Mouse (Mus musculus) retina, postnatal 1 day (tissue): ENCODE measurements around the gene Kcnh8.
A peak's percentile ranks its signal among the peaks of the same experiment; 100 is the strongest.

Experiments used
- DNase-seq: peaks from one replicate; pipeline ENCODE4 v3.0.0-alpha.2; 2012

Gene Kcnh8

DNA sequence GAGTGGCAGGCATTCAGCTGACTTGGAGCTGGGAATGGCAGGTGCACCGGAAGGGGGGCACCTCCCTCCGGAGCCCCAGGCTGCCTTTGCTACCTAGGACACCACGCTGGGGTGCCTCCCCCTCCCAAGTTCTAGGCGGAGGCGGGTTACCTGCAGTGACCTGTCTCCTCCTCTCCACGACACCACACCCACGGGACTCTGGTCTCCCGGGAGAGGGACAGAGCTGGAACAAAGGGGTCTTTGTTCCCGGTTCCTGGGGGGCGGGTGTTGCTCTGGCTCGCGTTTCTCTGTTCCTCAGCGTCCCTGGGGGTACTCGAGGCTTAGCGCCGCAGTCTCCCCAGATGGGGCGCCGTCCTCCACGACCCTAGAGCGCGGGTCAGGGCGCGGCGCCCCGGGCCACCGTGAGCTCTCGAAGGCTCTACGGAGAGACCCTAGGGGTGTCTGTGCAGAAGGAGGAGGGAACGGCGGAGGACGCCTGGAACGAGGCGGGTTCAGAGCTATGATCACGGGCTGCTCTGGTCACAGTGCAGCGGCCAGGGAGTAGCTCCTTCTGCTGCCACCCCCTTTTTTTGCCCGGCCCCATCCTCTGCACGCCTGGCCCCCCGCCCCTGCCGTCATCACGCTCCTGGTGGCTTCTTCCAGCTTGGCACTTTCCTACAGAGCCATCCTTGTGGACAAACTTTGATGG, at the start of gene Kcnh8:
TSS of gene Kcnh8 (plus strand) at position 617 of the 688 bp plus-strand sequence.
- peak; percentile 79 for DNase-seq

DNA sequence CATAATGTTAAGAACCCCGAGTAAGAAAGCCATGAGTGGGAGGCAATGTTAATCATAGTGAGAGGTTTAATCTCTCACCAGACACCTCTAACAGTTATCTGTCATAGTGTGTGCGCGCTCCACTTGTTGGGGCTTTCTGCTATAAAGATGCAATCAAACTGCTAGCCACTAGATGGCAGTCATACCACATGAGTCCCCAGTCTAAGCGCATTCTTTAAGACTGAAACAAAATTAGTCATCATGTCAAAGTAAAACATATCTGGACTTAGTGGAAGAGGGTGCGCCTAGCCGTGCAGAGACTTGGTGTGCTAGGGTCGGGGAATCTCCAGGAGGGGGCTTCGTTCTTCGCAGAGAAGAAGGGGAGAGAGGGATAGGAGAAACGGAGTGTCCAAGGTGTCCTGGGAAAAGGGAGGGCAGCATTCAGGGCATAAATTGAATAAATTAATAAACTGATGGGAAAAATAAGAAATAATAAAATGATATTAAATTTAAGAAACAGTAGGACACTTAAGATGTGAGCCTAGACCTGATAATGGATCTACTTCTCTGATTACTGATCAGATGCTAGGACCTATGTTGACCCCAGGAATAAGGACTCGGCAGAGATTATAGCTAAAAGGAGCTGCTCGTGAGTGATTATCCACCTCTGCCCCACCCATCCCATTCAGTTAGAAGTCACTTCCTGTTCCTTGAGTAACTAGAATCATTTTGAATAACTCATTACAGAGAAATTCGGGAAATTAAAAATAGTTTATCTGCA, 42.4 kb upstream of the Kcnh8 start:
- peak; percentile 80 for DNase-seq

DNA sequence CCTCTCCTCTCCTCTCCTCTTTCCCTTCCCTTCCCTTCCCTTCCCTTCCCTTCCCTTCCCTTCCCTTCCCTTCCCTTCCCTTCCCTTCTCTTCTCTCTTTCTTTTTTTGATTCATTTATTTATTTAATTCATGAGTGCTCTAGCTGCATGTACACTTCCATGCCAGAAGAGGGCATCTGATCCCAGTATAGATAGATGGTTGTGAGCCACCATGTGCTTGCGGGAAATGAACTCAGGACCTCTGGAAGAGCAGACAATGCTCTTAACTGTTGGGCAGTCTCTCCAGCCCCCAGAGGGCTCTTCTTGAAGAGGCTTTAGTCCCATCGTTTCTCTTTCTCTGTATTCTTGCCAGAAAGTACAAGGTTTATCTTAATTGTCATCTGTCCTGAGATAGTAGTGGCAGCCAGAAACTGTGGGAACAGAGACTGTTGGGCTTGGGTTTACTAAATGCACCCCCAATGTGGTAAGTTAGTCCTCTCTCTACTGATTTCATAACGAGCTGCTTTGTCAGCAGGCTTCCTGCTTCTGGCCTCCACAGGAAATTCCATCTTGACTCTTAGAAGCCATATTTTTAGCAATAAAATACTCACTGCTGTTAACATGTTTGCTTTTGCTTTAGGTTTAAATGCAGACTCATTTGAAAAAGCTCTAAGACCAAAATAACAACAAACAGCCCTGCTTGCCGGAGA, 36.9 kb upstream of the Kcnh8 start:
- DNase-seq: peak; percentile 38

DNA sequence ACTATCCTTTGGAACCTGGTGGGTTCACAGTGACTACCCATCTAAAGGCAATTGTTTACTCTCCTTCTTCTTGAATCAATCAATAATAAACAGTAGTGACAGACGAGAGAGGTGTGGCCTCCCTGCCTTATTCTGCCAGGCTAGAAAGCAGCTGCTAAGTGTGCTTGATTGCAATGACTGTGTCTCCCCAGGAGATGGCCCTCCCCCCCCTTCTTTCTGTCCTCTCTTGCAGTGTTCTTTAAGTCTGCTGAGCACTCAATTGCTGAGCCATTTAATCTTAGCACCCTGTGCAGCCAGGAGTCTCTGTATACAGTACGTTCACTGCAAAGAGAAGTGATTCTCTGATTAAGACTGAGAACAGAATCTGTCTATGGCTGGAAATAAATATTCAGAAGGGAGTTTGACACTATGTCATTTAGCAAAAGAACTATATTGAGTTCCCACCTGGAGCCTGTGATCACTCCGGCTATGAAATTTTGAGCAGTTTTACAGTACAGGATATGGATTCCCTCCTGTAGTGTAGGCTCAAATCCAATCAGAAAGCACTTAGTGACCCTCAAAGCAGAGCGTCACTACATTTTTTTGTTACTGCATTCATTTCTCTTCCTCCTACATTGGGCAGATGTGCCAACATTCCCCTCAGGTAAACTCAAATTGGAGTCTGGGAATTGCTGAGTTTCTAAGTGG, 32.8 kb upstream of the Kcnh8 start:
- DNase-seq: peak; percentile 59

DNA sequence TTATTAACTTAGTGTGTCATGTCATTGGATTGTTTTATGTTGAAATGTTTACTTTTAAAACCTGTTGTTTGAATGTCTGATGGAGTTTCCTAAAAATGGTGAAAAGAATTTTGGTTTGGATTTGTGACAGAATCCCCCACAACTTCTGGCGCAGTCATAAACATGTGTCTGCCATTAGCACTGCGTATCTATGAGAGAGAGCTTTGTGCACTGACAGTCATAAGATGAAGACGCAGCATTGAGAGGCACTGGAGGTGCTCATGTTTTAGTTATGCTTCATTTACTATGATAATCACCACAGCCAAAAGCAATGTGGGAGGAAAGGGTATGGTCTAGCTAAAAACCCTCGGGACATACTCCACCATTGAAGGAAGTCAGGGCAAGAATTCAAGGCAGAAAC, 30.3 kb upstream of the Kcnh8 start:
- DNase-seq: peak; percentile 4

DNA sequence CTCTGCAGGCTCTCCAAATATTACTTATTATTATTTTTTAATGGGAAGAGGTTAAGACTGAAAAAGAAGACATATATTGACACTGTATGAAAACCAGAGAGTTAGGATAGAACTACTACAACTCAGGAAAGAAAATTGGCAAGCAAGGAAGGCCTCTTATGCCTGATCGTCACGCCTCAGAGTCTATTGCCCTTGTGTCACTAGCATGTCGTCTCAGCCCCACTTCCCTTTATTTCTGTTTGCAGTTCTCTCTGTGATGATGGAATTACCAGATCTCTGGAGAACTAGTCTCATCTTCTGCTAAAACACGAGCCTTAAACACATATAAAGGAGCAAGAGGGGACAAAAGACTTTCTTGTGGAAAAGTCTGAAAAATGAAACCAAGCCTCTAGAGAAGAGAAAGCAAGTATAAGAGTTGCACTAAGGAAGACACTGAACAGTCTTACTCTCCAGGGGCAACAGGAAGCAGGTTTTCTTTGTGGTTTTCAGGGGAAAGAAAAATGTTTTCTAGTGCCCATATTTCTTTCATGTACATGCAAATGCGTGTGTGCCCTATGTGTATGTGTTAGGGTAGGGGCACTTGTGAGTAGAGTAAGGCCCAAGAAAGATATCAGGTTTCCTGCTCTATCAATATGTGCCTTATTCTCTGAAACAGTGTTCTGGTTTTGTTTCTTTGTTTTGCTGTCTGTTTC, 10.9 kb upstream of the Kcnh8 start:
- DNase-seq: no peak

DNA sequence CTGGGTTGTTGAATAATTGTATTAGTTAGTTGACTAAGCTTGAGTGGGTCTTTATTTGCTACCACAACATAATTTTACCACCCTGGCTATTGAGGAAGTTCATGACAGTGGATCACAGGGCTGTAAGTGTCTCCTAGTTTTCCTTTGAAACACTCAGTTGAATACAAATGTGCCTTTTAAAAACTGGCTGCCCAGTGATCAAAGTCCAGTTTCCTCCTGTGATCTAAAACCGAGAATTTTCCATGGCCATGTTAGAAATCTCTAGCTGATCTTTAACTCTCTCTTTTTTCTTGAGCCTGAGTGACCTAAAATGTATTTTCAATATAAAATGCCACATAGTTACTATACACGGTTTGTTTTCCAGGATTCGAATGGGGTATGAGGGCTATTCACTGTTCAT, 3.4 kb upstream of the Kcnh8 start:
- DNase-seq: no peak

DNA sequence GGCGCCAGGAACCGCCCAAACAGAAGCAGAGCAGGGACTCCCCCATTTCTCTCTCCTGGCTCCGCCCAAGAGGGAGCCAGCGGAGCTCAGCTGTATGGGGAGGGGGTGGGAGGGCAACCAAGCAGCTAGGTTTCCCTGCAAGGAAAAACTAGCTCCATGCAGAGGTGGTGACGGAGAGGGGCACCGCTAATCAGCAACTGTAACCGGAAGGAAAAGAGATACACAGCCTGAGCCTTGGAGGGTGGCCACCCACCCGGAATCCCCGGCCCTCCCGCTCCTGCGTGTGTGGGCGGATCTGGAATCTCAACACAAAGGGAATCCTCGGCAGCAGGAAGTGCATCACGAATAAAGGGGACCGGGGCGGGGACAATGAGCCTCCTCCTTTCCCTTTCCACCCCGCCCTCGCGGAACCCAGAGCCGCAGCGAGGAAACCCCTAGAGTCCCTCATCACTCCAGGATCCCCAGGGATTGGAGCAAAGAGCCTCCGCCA, 1.6 kb upstream of the Kcnh8 start:
- peak; percentile 95 for DNase-seq

DNA sequence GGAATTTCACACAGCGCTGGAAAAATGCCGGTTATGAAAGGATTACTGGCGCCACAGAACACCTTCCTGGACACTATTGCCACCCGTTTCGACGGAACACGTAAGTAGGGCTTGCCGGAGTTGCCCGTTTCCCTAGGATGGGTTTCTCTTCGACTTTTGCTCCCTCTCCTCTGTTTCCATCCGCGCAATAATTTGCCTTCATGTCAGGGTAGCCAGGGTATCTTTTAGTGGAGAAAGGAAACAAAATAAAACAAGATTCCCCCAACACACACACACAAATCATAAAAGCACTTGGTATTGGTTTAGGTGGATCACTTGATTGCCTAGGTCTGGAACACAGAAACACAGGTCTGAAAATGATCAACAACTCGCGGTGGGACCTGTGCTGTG, 267 bp downstream of the Kcnh8 start:
- no peak for DNase-seq

DNA sequence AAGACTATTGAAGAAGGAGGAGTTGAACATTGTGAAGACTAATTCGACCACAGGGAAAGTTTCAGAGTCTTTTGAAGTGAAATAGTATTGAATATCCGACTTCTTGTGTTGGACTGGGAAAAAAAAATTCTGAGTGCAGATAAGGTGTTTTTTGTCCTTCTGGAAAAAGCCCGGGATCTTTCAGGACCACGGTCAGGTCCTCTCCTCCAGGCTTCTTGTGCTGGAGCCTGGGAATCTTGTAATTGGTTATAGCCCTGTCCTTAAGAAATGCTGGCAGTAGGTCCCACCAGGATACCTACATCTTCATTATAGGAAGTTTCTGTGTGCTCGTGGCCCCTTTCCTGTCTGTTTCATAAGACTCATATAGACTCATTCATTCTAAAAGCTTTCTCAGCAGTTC, 902 bp downstream of the Kcnh8 start:
- DNase-seq: peak; percentile 40

DNA sequence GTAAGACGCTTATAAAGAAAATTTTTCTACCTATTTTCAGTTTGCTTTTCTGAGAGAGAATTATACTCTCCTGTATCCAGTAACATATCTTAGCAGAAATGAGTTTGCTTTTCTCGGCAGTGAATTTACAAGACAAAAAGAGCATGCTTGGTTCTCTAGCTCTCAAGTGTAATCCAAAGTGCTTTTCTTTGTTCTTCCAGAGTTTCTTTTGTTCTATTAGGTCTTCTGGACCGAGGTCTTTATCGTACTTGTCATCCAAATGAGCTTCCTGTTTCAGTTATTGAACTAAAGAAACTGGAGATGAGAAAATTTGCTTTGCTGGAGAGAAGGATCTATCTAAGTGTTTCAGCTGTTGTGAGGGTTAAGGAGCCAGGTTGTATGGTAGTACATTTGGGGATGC, 8.9 kb downstream of the Kcnh8 start:
- no peak for DNase-seq

DNA sequence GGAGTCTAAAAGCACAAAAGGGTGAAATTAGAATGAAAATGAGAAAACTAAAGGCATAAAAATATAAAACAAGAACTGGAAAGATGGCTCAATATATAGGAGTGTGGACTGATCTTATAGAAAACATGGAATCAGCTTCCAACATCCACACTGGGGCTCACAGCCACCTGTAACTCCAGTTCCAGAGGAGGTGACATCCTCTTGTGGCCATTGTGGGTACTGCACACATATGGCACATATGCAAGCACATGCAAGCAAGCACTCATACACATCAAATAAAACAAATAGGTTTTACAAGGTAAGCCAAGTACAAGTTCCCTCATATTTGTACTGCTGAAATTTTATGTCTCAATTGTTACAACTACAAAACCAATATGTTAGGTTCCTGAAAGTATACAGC, 46.7 kb downstream of the Kcnh8 start:
- DNase-seq: peak; percentile 8

DNA sequence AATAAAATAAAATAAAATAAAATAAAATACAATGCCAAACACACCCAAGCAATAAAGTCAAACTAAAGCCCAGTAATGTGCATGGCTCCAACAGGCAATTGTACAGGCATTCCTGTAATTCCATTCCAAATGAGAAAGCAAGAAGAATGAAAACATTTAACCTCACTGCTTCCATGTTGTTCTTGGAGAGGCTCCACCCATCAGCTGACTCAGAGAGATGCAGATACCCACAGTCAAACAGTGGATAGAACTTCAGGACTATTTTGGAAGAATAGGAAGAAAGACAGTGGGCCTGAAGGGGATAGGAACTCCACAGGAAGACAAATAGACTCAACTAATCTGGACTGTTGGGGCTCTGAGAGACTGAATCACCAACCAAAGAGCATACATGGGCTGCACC, 89.5 kb downstream of the Kcnh8 start:
- DNase-seq: peak; percentile 1

DNA sequence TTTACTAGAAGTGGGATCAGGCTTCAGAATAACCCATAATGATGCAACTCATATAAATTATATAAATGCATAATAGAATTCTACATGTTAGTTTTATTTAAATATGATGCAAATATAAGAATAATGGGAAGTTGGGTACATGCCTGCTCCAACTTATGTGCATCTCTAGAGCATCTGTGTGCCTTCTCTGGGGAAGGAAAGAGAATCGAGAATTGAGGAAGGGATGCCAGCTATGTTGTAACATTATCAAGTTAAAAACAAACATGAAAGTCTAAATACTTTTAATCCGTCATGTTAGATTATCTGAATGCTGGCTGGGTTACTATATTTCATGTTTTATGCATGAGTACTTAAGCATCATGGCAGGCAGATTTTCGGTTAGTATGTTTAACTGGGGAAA, 99.4 kb downstream of the Kcnh8 start:
- no peak for DNase-seq

DNA sequence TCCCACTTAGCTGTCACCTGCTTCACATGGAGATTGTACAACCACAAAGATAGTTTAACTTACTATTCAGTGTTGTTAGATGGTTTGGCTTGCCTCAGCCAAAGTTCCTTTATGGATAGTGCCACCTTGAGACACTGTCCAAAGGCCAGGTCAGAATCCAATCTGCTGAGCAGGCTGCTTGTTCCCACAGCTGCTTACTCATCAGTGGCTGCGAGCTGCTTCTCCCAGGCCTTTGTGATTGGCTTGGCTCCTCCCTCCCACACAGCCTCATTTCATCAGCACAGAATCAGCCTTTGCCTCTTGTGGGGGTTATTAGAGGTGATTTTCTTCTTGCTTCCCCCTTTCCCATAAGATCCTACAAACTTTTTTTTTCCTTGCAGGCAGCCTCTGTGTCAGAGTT, 109.8 kb downstream of the Kcnh8 start:
- DNase-seq: peak; percentile 4

DNA sequence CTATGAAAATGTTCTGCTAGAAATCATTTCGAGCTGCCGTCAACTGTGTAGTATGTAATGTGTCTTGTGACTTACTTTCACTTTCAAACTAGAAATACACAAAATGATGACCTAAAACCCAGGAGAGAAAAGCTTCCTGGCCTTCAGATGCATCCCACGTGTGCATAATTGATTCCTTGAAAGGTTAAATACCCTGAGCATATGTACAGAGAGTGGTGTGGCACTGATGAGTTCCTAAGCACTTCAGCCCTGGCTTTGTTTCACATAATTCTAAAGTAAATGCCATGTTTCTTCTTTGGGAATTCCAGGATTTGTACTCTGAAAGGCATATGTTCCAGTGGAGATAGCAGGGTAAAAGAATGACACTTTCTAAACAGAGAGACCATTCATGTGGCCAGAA, 119.7 kb downstream of the Kcnh8 start:
- DNase-seq: no peak

DNA sequence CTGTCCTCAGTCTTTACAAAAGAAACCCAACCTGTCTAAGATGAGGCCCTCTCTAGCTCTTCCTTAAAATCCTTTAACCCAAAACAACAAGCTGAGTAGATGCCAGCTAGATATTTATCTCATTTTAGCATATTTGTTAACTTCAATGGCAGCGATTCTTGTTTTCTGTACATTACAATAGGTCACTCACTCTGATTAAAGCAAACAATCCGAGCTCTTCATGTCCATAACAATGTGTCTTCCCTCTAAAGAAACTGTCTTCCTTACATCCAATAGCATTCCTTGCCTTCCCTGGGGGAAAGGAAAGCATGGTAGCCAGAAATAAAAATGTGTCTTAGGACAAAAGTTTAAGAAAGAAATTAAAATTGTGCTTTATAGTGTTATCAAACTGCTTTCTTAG, 126.3 kb downstream of the Kcnh8 start:
- DNase-seq: no peak

DNA sequence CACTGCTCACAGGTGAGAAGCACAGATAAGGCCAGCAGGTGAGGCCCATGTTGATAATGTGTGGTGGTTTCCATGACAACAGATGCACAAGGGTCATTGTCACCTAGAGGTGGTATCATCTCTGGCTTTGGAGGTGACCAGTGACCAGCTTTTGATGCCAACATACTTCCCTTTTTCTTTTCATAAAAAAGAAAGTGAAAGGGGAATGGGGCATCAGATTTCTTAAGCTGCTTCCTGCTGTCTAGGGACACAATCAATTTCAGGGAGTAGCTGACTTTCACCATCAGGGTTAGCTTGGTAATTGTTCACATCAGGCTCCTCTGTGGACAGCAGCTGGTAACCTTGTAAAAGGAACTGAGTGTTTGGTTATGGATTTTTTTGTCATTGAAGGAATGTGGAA, 135.9 kb downstream of the Kcnh8 start:
- no peak for DNase-seq

DNA sequence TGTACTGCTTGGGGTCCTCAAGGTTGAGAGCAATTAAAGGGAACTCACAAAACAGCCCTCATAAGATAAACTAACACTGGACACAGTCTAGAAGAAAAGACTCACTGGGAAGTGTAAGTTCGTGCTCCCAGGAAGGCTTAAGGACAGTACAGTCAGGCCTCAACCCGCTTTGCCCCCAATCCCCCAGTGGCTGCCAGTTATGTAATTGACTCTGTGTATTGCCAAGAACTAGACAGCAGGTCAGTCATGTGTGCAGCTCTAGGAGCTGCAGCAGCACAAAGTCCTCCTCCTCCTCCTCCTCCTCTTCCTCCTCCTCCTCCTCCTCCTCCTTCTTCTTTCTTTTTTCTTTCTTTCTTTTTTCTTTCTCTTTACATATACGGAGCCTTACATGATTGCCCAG, 185.6 kb downstream of the Kcnh8 start:
- no peak for DNase-seq

DNA sequence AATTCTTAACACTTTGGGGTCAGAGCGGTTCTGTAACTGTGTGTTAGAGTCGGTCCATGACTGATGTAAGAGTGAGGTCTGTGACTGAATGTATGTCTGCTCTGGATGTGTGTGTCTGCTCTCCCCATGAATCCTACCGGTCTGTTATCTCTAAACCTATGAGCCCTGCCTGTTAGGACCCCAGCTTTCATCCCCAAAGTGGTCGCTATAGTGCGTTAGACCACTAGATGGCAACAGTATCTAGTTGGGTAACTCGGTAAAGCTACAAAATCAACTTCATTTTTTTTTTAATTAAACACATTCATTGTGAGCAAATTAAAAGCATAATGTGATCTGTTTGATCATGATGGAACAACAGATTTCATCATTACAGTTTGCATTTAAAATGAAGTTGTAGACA, 202.0 kb downstream of the Kcnh8 start:
- no peak for DNase-seq

DNA sequence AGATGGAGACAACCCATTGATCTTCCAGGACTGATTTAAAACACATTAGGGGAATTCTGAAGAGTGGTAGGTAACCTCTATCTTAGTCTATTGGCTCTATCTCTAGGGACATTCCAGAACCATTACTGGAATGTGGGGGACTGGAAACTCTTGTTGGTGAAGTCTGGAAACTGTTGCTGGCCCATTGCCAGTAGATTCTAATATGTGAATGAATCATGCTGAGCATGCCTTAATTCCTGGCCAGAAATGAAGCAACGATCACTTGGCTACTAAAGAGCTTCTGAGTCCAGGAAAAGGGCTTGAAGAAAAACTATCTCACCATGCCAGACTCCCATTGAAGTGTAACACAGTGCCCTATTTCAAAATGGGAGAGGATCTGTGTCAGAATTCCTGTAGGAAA, 208.3 kb downstream of the Kcnh8 start:
- DNase-seq: no peak

DNA sequence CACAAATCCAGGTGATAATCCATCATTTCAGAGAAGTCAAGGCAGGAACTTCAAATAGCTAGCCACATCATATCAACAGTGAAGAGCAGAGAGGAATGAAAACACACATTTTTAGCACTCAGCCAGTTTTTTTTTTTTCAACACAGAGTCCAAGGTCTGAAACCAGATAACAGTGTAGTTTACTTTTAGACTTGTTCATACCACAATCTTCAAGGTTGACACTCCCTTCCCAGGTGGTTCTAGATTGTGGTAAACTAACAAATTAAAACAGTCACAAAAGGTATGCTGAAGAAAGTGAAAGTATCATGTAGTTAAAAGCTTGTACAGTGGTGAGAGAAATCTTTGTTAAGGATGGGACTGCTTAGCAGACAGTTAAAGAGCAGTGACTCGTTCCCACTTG, 216.5 kb downstream of the Kcnh8 start:
- no peak for DNase-seq

DNA sequence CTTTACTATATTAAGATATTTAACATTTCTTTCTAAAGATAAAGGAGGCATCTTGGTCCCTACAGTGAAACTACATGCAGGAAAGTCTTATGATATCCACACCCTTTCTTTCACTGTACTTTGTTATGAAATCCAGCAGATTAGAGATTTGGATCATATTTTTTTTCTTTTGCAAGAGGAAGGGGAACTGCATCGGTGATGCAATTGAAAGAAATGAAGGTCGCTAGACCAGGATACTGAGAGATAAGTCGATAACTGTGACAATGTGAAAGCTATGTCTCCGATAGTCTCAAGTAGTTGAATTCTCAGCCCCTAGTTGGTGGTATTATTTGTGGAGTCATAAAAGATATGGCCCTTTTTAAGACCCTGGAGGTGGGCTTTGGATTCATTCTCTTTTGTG, 227.2 kb downstream of the Kcnh8 start:
- DNase-seq: no peak
